Mouse (Mus musculus) embryonic fibroblast, embryonic 13.5 days (primary cell): ENCODE measurements around the gene Arl6.

ENCODE experiments used
- CTCF ChIP-seq: IDR thresholded peaks from 2 replicates; pipeline ENCODE4 v1.5.1; 2011; ENCODE audit warnings: mild to moderate bottlenecking, control low read depth, low read length, moderate library complexity, borderline replicate concordance; ENCODE audit not compliant: insufficient read depth
- POLR2A ChIP-seq: IDR thresholded peaks from 2 replicates; pipeline ENCODE4 v1.6.1; 2011; ENCODE audit warnings: low read depth, mild to moderate bottlenecking, control low read depth, low read length, moderate library complexity

DNA sequence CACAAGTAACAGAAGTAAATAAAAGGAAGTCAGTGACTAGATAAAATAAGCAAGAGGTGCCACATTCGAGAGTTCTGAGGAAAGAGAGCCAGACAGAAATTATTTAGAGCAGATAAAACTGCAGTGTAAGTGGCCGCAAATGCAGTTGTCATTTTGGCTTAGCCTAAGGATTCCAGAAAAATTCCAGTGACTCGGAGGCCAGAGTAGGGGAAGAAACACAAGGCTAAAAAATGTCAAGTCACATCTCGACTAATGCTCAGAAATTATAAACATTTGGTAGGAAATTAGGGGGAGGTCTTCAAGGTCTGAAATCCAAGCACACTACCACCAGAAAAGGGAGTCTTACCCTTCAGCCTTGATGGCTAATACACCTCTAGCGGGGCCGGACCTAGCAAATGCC is 48.4 kb downstream of the Arl6 start:
- TF ChIP-seq CTCF (no peak), POLR2A (no peak)
